Mouse (Mus musculus) c-Kit-positive CD71-negative TER-119-negative erythroid progenitor cells, embryonic 14.5 days (primary cell): ENCODE results near the gene Pbx1.

Experiments
- DNase-seq: peaks from one replicate; pipeline ENCODE4 v3.0.0-alpha.2; 2013; ENCODE audit warnings: low read depth

Gene Pbx1

GRCm38 (mm10) chr1:168425017-168425705 is 6.9 kb downstream of the Pbx1 start:
- DNase-seq, result no peak

GRCm38 (mm10) chr1:168423389-168423930 is 8.6 kb downstream of the Pbx1 start:
- no peak for DNase-seq

GRCm38 (mm10) chr1:168418903-168419302 is 13.2 kb downstream of the Pbx1 start:
- no peak for DNase-seq

- DNase-seq, result no peak
Observed at GRCm38 (mm10) chr1:168417626-168418025, 14.4 kb downstream of the Pbx1 start.

DNA sequence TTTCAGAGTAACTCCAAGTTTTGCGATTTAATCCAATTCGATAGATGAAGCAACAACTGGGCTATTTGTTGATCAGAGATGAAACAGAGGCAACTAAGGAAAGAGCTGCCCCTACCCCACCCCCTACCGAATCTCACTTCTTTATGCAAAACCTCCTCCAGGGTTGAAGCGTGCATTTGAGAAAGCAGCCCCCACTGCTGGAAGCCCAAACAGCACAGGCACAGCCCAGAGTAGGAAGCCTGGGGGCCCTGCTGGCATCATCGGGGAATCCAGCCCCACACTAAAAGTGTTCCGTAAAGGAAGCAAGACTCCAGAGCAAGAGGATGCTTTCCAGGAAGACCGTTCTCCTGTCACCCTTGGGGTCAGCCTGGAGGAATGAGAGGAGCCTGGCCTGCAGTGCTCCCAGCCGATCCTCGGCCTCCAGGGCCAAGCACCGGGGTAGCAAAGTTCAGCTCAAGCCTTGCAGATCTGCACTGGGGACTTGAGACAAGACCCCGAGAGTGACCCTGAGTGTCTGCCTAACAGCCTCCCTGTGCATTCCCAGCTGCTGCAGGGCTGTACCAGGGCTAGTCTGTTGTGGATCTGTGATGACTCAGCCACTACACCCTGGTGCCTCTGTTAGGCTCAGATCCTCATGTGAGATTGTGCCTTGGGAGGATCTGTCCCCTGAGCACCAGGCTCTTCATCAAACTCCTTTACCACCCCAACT is 15.2 kb downstream of the Pbx1 start:
- no peak for DNase-seq

DNA sequence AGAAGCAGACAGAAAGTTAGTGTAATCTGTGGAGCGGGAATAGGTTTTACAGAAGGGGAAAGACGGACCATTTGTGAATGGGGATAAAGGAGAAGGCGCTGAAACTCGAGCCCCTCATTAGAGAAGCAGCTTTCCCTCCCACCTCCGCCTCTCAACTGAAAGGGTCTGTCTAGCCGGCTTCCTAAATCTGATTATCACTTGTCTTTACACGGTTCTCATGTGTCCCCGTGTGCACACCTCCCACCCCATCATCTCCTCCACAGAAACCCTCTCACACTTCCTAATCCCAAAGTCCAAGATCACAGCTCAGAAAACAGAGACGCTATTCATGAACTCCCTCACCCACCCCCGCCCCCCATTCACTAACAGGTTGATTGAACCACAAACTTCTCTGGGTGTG is 21.5 kb downstream of the Pbx1 start:
- no peak for DNase-seq

DNA sequence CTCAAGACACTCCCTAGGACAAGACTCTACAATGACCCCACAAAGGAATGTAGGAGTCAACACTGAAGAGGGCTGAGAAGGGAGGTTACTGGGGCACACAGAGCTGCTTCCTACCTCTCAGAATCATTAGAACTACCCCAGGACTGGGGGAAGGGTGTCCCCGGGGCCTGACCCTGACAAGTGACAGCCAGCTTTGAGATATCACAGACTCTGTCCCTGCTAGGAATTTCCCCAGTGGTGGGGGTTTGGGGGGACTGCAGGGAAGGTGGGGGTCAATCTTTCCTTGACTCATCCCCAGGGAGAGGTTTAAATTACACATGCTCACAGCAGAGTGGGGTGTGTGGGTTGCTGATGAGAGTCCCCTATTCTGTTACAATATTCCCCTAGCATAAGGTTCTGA is 22.0 kb downstream of the Pbx1 start:
- no peak for DNase-seq

- no peak for DNase-seq
Observed at GRCm38 (mm10) chr1:168408757-168409156, 23.3 kb downstream of the Pbx1 start.

DNA sequence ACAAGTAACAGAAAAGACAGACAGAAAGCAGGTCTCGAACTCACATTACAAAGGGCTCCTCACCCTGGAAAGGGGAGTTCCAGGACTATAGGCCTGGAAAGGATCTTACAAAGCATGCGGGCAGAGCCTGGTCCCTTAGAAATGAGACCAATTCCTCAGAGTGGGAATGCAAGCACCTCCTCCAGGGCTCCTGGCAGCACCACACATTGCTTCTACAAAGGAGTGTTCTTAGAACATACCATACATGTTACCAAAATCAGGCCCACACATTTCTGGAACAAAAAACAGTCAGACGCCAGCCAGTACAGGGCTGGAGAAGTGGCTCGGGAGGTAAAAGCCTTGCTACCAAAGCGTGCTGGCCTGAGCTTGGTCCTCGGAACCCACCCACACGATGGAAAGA is 24.1 kb downstream of the Pbx1 start:
- DNase-seq, result no peak

GRCm38 (mm10) chr1:168406291-168406675 is 25.8 kb downstream of the Pbx1 start:
- no peak for DNase-seq

- DNase-seq, result no peak
Observed at GRCm38 (mm10) chr1:168405645-168406290, 26.3 kb downstream of the Pbx1 start.

DNA sequence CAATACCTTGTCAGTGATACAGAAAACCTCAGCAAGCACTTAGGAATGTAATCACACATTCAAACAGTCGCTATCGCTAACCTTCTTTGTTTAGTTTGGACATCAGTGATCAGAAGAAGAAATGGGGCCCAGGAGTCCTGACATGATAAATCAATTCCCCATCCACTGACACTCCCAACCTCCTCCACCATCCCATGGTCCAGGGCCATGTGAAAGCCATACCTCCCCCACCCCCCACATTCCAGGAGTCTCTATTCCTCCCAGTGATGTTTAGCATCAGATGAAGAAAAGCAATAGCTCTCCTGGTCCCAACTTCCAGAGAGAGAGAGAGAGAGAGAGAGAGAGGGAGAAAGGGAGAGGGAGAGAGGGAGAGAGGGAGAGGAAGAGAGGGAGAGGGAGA is 28.5 kb downstream of the Pbx1 start:
- DNase-seq, result no peak

DNA sequence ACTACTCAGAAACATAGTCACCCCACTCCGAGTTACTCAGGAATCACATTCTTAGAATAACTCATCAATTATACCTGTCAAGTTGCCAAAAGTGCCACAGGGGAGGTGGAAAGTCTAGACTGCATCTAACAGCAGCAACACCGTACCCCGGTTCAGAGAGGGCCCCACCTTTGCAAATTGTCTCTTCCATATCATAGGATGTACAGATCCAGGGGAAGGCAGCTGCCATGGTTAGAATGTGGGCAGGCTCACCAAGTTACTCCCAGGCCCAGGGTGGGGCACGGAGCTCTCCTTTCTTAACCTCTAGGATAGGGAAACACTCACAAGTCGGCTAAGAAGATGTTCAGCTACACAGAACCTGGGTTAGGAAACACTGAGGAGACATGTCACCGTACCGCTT is 29.4 kb downstream of the Pbx1 start:
- DNase-seq, result no peak

- no peak for DNase-seq
Observed at GRCm38 (mm10) chr1:168395523-168396159, 36.4 kb downstream of the Pbx1 start.

- DNase-seq, result no peak
Observed at GRCm38 (mm10) chr1:168394535-168394934, 37.5 kb downstream of the Pbx1 start.

- DNase-seq, result no peak
Observed at GRCm38 (mm10) chr1:168393456-168393855, 38.6 kb downstream of the Pbx1 start.

DNA sequence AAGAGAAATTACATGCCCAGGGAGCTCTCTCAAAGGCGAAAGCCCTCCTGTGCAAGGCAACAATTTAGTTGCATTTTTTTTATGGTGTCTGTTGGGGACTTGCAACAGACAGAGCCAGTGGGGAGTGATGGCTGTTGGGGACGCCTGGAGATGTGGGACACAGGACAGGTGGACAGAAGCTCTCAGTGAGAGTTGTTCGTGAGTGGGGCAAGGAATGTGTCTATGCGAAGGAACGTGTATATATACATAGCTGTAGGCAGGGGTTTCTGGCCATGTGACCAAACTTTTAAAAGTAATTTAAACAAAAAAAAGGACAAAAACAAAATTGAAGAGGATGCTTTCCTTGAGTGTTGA is 39.6 kb downstream of the Pbx1 start:
- DNase-seq, result no peak

DNA sequence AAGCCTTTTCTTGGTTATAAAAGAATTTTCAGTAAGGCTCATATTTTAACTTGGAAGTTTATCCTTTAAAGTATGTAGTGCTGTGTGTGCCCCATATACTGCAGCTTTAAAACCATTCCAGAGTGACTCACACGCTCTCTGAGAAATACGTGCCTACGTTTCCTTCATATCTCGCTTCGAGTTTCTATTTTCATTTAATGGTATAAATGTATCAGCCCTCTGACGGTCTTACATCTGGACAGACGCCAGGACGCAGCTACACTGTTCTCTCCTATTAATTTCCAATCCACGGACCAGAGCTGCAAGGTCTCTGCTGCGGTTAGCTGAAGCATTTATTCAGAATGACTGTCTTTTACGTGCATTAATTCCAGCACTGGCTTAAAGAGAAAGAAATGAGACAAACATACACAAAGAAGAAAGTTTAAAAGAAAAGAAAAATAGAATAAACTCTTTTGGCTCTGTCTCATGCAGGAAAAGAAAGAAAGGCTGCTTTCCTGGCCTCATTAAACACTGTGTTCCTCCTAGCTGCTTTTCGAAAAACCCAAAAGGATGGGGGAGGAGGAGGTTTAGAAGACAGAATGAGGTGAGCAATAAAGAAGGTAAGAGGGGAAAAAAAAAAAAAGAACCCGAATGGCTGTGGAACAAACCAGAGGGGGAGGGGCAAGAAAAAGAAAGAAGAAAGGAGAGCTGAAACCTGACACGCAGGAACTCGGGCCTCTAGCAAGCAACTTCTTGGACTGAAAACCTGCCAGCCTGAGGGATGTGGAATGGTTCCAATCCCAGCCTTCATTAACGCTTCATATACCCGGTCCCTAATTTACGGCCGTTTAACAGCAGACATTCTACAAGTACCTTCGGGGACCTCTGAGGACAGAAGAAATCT is 40.2 kb downstream of the Pbx1 start:
- DNase-seq, result no peak

- DNase-seq, result no peak
Observed at GRCm38 (mm10) chr1:168390748-168391147, 41.3 kb downstream of the Pbx1 start.

DNA sequence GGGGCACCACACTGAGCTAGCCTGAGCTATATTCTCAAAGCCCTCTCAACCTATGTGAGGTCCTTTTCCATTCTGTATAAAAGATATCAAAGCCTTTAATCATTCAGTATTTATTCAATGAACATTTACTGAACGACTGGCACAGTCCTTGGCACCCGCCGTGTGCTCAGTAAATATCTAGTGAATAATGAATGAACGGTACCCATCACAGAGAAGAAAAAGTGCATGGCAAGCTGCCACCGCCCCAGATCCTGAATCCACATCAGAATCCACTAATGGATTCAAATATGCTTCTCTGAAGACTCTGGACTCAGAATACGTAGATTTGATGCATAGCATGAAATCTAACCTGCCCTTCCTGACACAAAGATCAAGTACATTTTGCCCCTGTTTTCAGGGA is 45.9 kb downstream of the Pbx1 start:
- no peak for DNase-seq

DNA sequence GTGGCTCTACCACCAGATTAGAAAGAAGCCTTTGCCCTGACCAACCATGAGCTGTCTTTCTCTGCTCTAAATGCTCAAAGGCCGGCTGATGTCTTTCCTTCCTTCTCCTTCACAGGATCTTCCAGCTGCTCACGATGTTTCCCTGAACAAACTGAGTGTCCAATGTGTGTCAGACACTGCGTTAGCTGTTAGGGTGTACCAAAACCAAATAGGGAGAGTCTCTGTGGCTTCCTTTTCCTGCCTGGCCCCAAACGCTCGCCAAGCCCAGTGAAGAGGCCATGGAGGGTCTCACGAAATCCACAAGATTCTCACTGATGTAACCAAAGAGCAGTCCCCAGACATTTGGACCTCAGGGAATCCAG is 47.5 kb downstream of the Pbx1 start:
- DNase-seq, result no peak
